Mouse (Mus musculus): Measurements from ENCODE around the gene Ccdc155.

GRCm38 (mm10) chr7:45167761-45168445 lies 36.8 kb downstream of the Ccdc155 start:
- TF ChIP-seq POLR2A (IDR thresholded peaks at IDR 0.05; ENCODE audit: borderline replicate concordance, extremely low read depth, insufficient read depth, insufficient read length, poor library complexity, severe bottlenecking) (no peak), CTCF (IDR thresholded peaks at IDR 0.05; ENCODE audit: borderline replicate concordance, extremely low read depth, insufficient read depth, insufficient read length) (no peak)

Measured in brain, embryonic 14.5 days (tissue).